Mouse (Mus musculus) neural tube, embryonic 14.5 days (tissue): ENCODE measurements around the gene Lrp4. TPM values are rescaled to one million over a fixed set of nuclear protein-coding genes. Genes with fewer than 3 reads are reported as not detected.
"Not testable (repeated sequence)": the region's sequence is repeated elsewhere in the genome, so short reads cannot be mapped to it uniquely, and the experiment has no call there.

Source experiments
- ATAC-seq: fragments of 200-750 bp; cut with Nextera tagmentation; 2 replicates; pipeline ENCODE4 v1.8.0; 2017; ENCODE audit warnings: low read depth, mild to moderate bottlenecking, moderate TSS enrichment, moderate library complexity
- H3K27ac ChIP-seq: fragments of 300-500 bp; sonication (generic); 2 replicates; pipeline ENCODE4 v1.5.1; 2014; ENCODE audit warnings: low read depth, mild to moderate bottlenecking, control low read depth, low read length, moderate library complexity, mixed read lengths
- H3K27me3 ChIP-seq: fragments of 300-500 bp; sonication (generic); 2 replicates; pipeline ENCODE4 v1.6.1; 2014; ENCODE audit warnings: low read length; ENCODE audit not compliant: control insufficient read depth, insufficient read depth
- H3K36me3 ChIP-seq: fragments of 300-500 bp; sonication (generic); 2 replicates; pipeline ENCODE4 v1.6.1; 2014; ENCODE audit warnings: low read length, mixed read lengths; ENCODE audit not compliant: control insufficient read depth, insufficient read depth
- H3K4me1 ChIP-seq: fragments of 300-500 bp; sonication (generic); 2 replicates; pipeline ENCODE4 v1.6.1; 2014; ENCODE audit warnings: low read length; ENCODE audit not compliant: control insufficient read depth, insufficient read depth
- H3K4me2 ChIP-seq: fragments of 300-500 bp; sonication (generic); 2 replicates; pipeline ENCODE4 v1.6.1; 2014; ENCODE audit warnings: mild to moderate bottlenecking, low read depth, low read length, control low read depth
- H3K4me3 ChIP-seq: fragments of 300-500 bp; sonication (generic); 2 replicates; pipeline ENCODE4 v1.5.1; 2014; ENCODE audit warnings: low read depth, low read length, control low read depth, mixed read lengths
- H3K9ac ChIP-seq: fragments of 300-500 bp; sonication (generic); replicated peaks from 2 replicates; pipeline ENCODE4 v1.6.1; 2014; ENCODE audit warnings: low read depth, mild to moderate bottlenecking, control low read depth, low read length, mixed read lengths
- H3K9me3 ChIP-seq: fragments of 300-500 bp; sonication (generic); 2 replicates; pipeline ENCODE4 v1.6.1; 2016; ENCODE audit warnings: low read length; ENCODE audit not compliant: control insufficient read depth
- WGBS: fragments of 180-500 bp; shearing (Covaris S2); extraction: QIAGEN DNeasy Blood & Tissue Kit; methylation state at CpG from one replicate; pipeline ENCODE4 v1.1.7; 2014; 5-methylcytosine and 5-hydroxymethylcytosine counted together
- polyA plus RNA-seq: library from polyadenylated mRNA; unstranded; fragments of >200 nt; fragmentation: Nextera tagmentation; extraction: Ambion mirVana; gene quantifications from 2 replicates; pipeline ENCODE4 v1.2.1, GENCODE M21; 2014

Lrp4 gene
- polyA plus RNA-seq, 1 experiment from 2014 or later: 7.2 TPM

DNA sequence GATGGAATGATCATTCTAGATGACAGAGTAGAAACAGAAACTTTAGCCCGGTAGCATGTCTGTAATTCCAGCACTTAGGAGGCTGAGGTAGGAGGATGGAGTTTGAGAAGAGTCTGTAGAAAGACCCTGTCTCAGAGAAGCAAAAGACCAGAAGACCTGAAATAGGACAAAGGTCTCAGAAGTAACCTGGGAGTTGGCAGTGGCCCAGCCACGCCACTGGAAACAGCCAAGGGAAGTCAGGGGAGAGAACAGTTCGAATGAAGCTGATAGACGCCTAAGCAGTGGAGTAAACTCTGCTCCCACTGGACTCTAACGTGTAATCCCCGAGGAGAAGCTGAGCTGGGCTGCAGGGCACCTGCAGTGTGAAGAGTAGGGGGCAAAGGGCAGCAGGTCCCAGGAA is 27.9 kb downstream of the Lrp4 start:
- no peak for ATAC-seq
- H3K36me3 ChIP-seq: no peaks in the 10 kb centered on the region
- no peak overlapping the region for H3K27ac ChIP-seq
- WGBS: 88% methylated on average over 6 of the region's 6 CpGs
- H3K4me3 ChIP-seq: no peak overlapping the region
- no peaks in the 10 kb centered on the region for H3K4me1 ChIP-seq
- no peak overlapping the region for H3K9ac ChIP-seq
- H3K4me2 ChIP-seq: no peak overlapping the region
- H3K9me3 ChIP-seq: no peaks in the 10 kb centered on the region
- no peaks in the 10 kb centered on the region for H3K27me3 ChIP-seq

DNA sequence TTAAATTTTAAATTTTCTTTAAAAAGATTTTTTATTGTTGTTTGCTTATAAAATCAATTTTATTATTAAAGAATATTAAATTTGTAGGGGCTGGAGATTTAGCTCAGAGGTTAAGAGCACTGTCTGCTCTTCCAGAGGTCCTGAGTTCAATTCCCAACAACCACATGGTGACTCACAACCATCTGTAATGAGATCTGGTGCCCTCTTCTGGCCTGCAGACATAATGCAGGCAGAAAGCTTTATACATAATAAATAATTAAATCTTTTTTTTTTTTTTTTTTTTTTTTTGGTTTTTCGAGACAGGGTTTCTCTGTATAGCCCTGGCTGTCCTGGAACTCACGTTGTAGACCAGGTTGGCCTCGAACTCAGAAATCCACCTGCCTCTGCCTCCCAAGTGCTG is 30.0 kb downstream of the Lrp4 start:
- H3K9me3 ChIP-seq, ATAC-seq, H3K9ac ChIP-seq, H3K4me1 ChIP-seq, H3K27ac ChIP-seq, H3K4me2 ChIP-seq, H3K4me3 ChIP-seq, H3K36me3 ChIP-seq, H3K27me3 ChIP-seq: not testable (repeated sequence)
- WGBS: 82% methylated on average over 2 of the region's 3 CpGs

DNA sequence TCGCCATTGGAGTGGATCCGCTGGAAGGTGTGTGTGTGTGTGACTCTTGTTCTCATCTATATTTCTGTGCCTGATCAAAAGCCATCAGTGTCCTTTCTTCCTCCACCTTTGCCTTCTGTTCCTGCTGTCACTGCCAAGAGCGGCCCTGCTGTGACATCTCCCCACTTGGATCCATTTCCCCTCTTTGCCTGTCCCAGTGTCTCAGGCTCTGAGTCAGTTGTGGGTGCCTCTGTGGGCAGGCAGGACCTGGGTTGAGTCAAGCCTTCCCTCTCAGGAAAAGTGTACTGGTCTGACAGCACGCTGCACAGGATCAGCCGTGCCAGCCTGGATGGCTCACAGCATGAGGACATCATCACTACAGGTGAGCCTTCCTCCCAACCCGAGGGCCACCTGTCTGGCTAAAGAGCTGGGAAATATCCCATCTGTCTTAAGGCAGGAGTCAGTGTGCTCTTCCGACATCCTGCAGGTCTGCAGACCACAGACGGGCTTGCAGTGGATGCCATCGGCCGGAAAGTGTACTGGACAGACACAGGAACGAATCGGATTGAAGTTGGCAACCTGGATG is 34.8 kb downstream of the Lrp4 start:
- Histone ChIP-seq H3K27ac (no peak overlapping the region), H3K4me2 (no peak overlapping the region), H3K9me3 (no peaks in the 10 kb centered on the region), H3K4me1 (no peaks in the 10 kb centered on the region), H3K36me3 (0 out of 2 replicates have a peak, but pooled peaks cover 3% of the 10 kb centered on the region), H3K27me3 (no peaks in the 10 kb centered on the region), H3K9ac (no peak overlapping the region), H3K4me3 (no peak overlapping the region)
- 94% methylated on average over 12 of the region's 12 CpGs for WGBS
- ATAC-seq: no peak

DNA sequence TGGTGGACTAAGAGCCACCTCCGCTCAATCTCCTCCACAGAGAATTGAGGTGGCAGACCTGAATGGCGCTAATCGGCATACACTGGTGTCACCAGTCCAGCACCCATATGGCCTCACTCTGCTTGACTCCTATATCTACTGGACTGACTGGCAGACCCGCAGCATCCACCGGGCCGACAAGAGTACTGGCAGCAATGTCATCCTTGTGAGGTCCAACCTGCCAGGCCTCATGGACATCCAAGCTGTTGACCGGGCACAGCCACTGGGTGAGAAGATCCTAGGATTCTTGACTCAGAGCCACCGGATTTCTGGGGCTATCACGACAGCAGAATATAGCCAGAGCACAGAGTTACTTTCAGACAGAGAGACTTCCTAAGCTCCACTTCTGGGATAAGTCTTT is 36.7 kb downstream of the Lrp4 start:
- H3K27me3 ChIP-seq: no peaks in the 10 kb centered on the region
- 92% methylated on average over 9 of the region's 9 CpGs for WGBS
- 0 out of 2 replicates have a peak, but pooled peaks cover 3% of the 10 kb centered on the region for H3K36me3 ChIP-seq
- no peaks in the 10 kb centered on the region for H3K9me3 ChIP-seq
- H3K9ac ChIP-seq: no peak overlapping the region
- H3K4me1 ChIP-seq: no peaks in the 10 kb centered on the region
- H3K27ac ChIP-seq: no peak overlapping the region
- no peak for ATAC-seq
- no peak overlapping the region for H3K4me2 ChIP-seq
- no peak overlapping the region for H3K4me3 ChIP-seq

DNA sequence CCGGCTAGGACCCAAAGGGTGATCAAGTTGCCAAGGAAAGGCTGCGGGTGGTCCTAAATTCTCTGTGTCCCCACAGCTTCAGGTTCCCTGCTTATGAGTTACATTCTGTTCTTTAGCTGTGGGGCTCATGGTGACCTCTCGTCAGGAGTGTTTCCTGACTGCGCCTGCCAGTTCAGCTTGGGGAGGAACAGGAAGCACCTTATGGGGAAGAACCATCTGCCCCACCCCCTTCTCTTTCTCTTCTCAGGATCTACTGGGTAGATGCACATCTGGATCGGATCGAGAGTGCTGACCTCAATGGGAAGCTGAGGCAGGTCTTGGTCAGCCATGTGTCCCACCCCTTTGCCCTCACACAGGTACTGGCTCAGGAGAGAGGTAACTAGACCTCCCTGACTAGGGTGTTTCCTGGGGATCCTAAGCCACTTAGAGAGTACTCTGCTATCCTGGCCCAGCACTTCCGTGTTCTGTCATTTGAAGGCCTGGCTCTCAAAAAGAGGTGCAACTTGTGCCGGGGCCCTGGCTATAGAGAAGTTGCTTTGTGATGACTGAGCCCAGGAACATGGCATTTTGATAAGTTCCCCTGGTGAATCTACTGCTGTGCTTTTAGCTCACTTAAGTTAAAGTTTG is 40.9 kb downstream of the Lrp4 start:
- H3K9me3 ChIP-seq: no peaks in the 10 kb centered on the region
- ATAC-seq: no peak
- no peak overlapping the region for H3K4me2 ChIP-seq
- H3K4me3 ChIP-seq: no peak overlapping the region
- no peaks in the 10 kb centered on the region for H3K27me3 ChIP-seq
- no peaks in the 10 kb centered on the region for H3K4me1 ChIP-seq
- WGBS: 92% methylated on average over 8 of the region's 8 CpGs
- H3K36me3 ChIP-seq: 0 out of 2 replicates have a peak, but pooled peaks cover 3% of the 10 kb centered on the region
- H3K27ac ChIP-seq: no peak overlapping the region
- H3K9ac ChIP-seq: no peak overlapping the region

DNA sequence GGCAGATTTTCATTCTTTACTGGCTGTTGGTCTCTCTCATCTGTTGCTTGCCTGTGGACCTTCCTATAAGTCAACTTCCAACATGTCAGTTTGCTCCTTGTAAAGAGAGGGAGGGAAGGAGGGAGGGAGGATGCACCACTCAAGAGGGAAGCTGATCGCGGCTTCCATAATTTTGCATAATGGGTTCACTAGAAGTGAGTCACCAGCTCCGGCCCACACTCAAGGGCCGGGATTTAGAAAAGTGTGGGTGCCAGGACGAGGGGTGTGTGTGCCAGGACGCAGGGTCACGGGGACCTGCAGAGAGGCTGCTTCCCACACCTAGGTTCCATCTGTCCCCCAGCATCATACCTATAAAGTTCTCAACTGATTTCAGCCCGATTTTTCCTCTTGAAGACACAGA is 50.8 kb downstream of the Lrp4 start:
- Histone ChIP-seq H3K4me3 (no peak overlapping the region), H3K4me2 (no peak overlapping the region), H3K9me3 (no peaks in the 10 kb centered on the region), H3K27ac (no peak overlapping the region), H3K27me3 (no peaks in the 10 kb centered on the region), H3K36me3 (0 out of 2 replicates have a peak, but pooled peaks cover 4% of the 10 kb centered on the region), H3K4me1 (no peaks in the 10 kb centered on the region), H3K9ac (no peak overlapping the region)
- 94% methylated on average over 8 of the region's 8 CpGs for WGBS
- ATAC-seq: no peak

DNA sequence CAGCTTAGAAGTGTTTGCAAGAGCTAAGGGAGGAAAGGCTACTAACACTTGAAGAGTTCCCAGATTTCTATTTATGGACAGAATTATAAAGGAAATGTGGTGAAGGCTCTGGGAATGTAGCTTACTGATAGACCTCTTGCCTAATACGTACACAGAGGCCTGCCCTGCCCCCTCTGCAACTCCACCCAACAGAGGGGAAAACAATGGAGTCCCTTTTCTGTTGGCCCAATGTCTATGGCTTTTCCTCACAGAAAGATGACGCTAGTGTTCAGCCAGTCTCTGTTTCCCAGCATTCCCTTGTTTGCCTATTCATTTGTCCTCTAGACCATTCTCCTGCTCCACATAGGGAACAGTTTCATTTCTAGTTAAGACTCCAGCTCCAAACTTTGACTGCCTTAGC is 59.9 kb downstream of the Lrp4 start:
- Histone ChIP-seq H3K36me3 (no peaks in the 10 kb centered on the region), H3K9ac (no peak overlapping the region), H3K27ac (no peak overlapping the region), H3K9me3 (no peaks in the 10 kb centered on the region), H3K27me3 (no peaks in the 10 kb centered on the region), H3K4me1 (no peaks in the 10 kb centered on the region), H3K4me2 (no peak overlapping the region), H3K4me3 (no peak overlapping the region)
- ATAC-seq: no peak
- 11% methylated on average over 2 of the region's 2 CpGs for WGBS

DNA sequence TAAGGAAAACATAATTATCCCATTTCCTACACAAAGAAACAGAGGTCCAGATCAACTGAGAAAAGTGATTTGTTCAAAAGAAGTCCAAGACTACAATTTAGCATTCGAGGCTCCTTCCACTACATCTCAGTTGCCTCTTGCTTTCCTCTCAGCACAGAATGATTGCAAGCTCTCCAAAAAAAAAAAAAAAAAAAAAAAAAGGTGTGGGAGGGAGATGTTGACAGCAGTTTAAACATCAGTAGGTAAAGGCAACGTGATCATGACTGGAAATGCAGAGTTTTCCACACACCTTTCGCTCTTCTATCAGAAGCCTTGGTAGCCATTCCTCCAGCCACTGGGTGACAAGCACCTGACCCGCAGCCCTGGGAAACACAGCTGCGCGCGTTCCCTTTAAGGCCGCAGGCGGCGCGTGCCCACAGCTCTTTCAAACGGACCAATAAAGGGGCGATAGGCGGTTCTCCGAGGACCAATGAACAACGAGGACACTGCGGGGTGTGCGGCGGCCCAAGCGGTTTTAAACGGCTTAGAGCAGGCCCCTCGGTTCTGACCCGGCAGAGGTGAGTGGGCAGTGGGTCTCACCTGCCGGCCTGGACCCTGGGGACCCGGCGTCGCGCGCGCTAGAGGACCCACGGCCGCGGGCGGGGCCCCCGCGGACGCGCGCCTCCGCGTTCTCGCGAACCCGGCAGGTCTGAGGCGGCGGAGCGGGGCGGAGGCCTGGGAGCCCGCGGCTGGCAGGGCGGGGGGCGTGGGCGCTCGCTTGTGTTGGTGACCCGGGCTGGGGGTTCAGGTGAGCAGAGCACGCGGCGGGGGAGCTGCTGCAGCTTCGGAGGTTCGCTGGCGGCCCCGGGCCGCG is 69.2 kb downstream of the Lrp4 start, which contains the start of gene Ckap5:
Gene Ckap5 (plus strand): TSS at position 469 of the 853 bp plus-strand sequence.
- Histone ChIP-seq H3K9me3 (no peaks in the 10 kb centered on the region), H3K4me3 (peak within 1 kb of the TSS; percentile 96), H3K4me1 (peaks cover 3% of the 10 kb centered on the region; the same call in 1 of the 2 replicates), H3K27ac (peak within 1 kb of the TSS; percentile 85), H3K27me3 (no peaks in the 10 kb centered on the region), H3K9ac (peak within 1 kb of the TSS; percentile 95), H3K36me3 (no peaks in the 10 kb centered on the region), H3K4me2 (peak within 1 kb of the TSS; percentile 76)
- ATAC-seq: peak; percentile 99
- 2% methylated on average over 60 of the region's 64 CpGs for WGBS

DNA sequence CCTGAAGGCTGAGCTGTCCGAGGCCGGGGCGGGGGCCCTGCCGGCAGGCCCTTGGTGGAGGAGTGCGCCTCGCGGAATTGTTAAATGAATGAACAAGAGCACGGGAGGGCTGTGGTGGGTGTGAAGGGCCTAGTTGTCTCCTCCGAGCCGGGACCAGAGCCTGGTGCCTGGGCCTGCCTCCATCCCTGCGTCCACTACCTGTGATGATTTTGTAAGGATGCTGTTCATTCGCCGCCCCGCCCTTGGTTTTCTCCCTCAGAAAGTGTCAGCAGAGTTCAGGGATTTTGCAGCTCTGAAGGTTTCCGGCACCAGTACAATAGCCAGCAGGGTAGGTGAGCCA is 69.8 kb downstream of the Lrp4 start:
- H3K4me2 ChIP-seq: peak overlapping the region; percentile 76
- H3K27me3 ChIP-seq: no peaks in the 10 kb centered on the region
- peak overlapping the region; percentile 96 for H3K4me3 ChIP-seq
- 0% methylated on average over 15 of the region's 15 CpGs for WGBS
- H3K9me3 ChIP-seq: no peaks in the 10 kb centered on the region
- peak overlapping the region; percentile 85 for H3K27ac ChIP-seq
- peaks cover 3% of the 10 kb centered on the region; the same call in 1 of the 2 replicates for H3K4me1 ChIP-seq
- ATAC-seq: peak; percentile 80
- no peaks in the 10 kb centered on the region for H3K36me3 ChIP-seq
- peak overlapping the region; percentile 95 for H3K9ac ChIP-seq
